In the genomic region with DNA sequence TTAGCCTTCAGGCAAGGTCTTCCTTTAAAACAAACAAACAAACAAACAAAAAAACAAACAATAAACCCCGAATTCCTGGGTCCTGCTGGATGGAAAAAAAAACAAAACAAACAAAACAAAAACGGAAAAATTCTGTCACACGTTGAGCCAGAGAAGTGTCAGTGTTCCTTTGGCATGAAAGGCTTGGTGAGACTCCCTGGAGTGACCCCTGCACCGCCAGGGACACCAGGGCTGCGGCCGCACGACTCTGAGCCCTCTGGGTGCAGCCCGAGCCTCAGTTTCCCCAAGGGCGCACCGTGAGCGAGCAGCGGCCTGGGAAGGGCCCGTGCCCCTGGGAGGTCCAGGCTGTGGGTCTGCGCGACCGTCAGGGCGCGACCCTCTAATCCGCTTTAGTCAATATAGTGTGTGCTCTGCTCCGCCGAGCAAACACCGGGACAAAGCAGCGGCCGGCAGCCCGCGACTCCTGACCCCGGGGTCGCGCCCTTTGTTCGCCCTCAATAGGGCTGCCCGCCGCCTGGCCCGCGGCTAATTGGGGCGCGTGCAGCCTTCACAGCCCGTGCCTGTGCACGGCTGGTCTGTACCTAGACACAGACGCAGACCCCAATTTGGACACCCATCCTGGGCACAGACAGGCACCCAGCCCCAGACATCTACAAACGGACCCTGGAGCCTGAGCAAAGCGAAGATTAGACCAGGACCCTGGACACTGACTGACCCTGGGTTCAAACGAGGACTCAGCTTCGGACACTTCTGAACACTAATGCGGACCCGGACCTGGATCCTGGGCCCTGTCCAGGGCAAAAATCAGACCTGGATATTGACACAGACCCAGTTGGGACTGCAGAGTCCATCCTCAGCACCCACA, we compare ENCODE assay signal across 7 mouse cellular contexts.
DNase-seq lines count a peak whose midpoint lies in the region; ATAC-seq lines count a peak whose summit lies in the region.

No protein-coding gene starts in this region.

- H3K4me1 ChIP-seq in lung, embryonic 16.5 days (replicated peaks; ENCODE audit: control insufficient read depth, insufficient read depth, low read length): peaks cover 8% of the 10 kb centered on the region
- peaks cover 3% of the 10 kb centered on the region for H3K4me1 ChIP-seq in hindbrain, embryonic 11.5 days (replicated peaks; ENCODE audit: control insufficient read depth, insufficient read depth, low read length)
- no peaks in the 10 kb centered on the region; the same call in 1 of the 2 replicates for H3K4me1 ChIP-seq in liver, embryonic 15.5 days (replicated peaks)

- H3K36me3 ChIP-seq in lung, embryonic 16.5 days (ENCODE audit: control insufficient read depth, insufficient read depth, low read length): peaks cover 2% of the 10 kb centered on the region; the same call in 1 of the 2 replicates
- no peaks in the 10 kb centered on the region for H3K36me3 ChIP-seq in hindbrain, embryonic 11.5 days (ENCODE audit: control insufficient read depth, insufficient read depth, low read length)
- no peaks in the 10 kb centered on the region for H3K36me3 ChIP-seq in liver, embryonic 15.5 days (replicated peaks)

- no peak for DNase-seq in lung, postnatal 36 days
- peak; percentile 52 for DNase-seq in hindbrain, embryonic 11.5 days (ENCODE audit: low spot score)
- DNase-seq in adrenal gland, adult (ENCODE audit: inconsistent age in 2 of 2, low spot score in 1 of 2): no peak
- DNase-seq in ovary, postnatal 14 days (ENCODE audit: low spot score): no peak
- no peak for DNase-seq in spleen, adult 18-20 months

- WGBS in lung, embryonic 16.5 days: 31% methylated on average over 45 of the region's 45 CpGs
- 7% methylated on average over 45 of the region's 45 CpGs for WGBS in hindbrain, embryonic 11.5 days
- WGBS in liver, embryonic 15.5 days (ENCODE audit: insufficient replicate concordance): 14% methylated on average over 45 of the region's 45 CpGs

- H3K27ac ChIP-seq in lung, embryonic 16.5 days (ENCODE audit: low read length): no peak overlapping the region
- H3K27ac ChIP-seq in hindbrain, embryonic 11.5 days (ENCODE audit: low read depth, low read length): no peak overlapping the region
- H3K27ac ChIP-seq in liver, embryonic 15.5 days (replicated peaks): no peak overlapping the region

- no peak overlapping the region for H3K4me2 ChIP-seq in lung, embryonic 16.5 days (ENCODE audit: low read depth, low read length)
- 0 out of 2 replicates have a peak overlapping the region, but pooled peaks have one; percentile 4 for H3K4me2 ChIP-seq in hindbrain, embryonic 11.5 days (replicated peaks; ENCODE audit: low read depth, low read length)
- H3K4me2 ChIP-seq in liver, embryonic 15.5 days: peak overlapping the region; percentile 53

- ATAC-seq in lung, embryonic 16.5 days (ENCODE audit: low read depth): no peak
- no peak for ATAC-seq in hindbrain, embryonic 11.5 days (ENCODE audit: low FRiP score)
- peak; percentile 47; the same call in 1 of the 2 replicates for ATAC-seq in liver, embryonic 15.5 days (ENCODE audit: insufficient read depth)

- no peak overlapping the region for H3K4me3 ChIP-seq in lung, embryonic 16.5 days (ENCODE audit: low read length)
- H3K4me3 ChIP-seq in hindbrain, embryonic 11.5 days (ENCODE audit: low read depth, low read length): no peak overlapping the region
- no peak overlapping the region for H3K4me3 ChIP-seq in liver, embryonic 15.5 days (replicated peaks)

- 0 out of 2 replicates have a peak overlapping the region, but pooled peaks have one; percentile 6 for H3K9ac ChIP-seq in lung, embryonic 16.5 days (ENCODE audit: low read length)
- no peak overlapping the region for H3K9ac ChIP-seq in hindbrain, embryonic 11.5 days (ENCODE audit: low read depth, low read length)
- H3K9ac ChIP-seq in liver, embryonic 15.5 days: no peak overlapping the region

- no peaks in the 10 kb centered on the region for H3K27me3 ChIP-seq in lung, embryonic 16.5 days (ENCODE audit: control insufficient read depth, insufficient read depth, low read depth, low read length)
- H3K27me3 ChIP-seq in hindbrain, embryonic 11.5 days (ENCODE audit: control insufficient read depth, insufficient read depth, low read length): peaks cover 89% of the 10 kb centered on the region
- H3K27me3 ChIP-seq in liver, embryonic 15.5 days: peaks cover 60% of the 10 kb centered on the region

- no peaks in the 10 kb centered on the region for H3K9me3 ChIP-seq in lung, embryonic 16.5 days (ENCODE audit: control insufficient read depth, low read length)
- no peaks in the 10 kb centered on the region for H3K9me3 ChIP-seq in hindbrain, embryonic 11.5 days (ENCODE audit: control insufficient read depth, low read length)
- H3K9me3 ChIP-seq in liver, embryonic 15.5 days (replicated peaks): no peaks in the 10 kb centered on the region
